Mouse (Mus musculus): ENCODE measurements around the gene Zrsr1.
A peak's percentile ranks its signal among the peaks of the same experiment; 100 is the strongest.

DNA sequence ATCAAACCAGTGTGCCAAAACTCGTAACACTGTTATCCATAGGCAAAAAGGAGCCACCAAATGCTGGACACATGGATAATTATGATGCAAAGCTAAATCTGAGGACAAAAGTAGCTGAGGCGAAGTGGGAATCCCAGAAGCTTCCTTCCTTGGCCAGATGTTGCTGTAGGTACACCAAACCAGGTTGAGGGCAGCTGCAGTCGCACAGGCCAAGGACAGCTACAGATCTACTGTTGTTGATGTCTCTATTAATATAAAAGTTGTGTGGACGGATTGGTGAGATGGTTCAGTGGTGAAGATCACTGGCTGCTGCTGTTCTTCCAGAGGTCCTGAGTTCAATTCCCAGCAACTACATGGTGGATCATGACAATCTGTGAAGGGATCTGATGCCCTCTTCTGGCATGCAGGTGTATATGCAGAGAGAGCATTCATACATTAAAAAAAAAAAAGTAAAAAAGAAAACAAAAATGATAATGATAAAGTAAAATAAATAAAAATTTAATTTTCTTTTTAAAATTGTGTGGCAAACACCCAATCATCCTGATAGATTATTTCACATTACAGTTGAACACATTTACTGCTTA is 13.9 kb upstream of the Zrsr1 start:
- TF ChIP-seq POLR2A (IDR thresholded peaks at IDR 0.05; ENCODE audit: low read depth, low read length) = no peak
- TF ChIP-seq CTCF (conservative IDR thresholded peaks at IDR 0.05; ENCODE audit: insufficient read depth, insufficient read length, low read depth, low read length) = peak; percentile 29; the same call in 1 of the 2 replicates

Data from kidney, adult 2 months (tissue).